Mouse (Mus musculus) CD8-positive naive resting alpha-beta T cell, adult 2 months (primary cell): ENCODE measurements around the gene Aldh4a1.
A peak's percentile ranks its signal among the peaks of the same experiment; 100 is the strongest.

Experiments
- DNase-seq, 2 experiments: peaks; one replicate each; pipeline ENCODE4 v3.0.0; 2022; ENCODE audit warnings: low read depth in 2 of 2, low spot score in 2 of 2

The Aldh4a1 gene

DNA sequence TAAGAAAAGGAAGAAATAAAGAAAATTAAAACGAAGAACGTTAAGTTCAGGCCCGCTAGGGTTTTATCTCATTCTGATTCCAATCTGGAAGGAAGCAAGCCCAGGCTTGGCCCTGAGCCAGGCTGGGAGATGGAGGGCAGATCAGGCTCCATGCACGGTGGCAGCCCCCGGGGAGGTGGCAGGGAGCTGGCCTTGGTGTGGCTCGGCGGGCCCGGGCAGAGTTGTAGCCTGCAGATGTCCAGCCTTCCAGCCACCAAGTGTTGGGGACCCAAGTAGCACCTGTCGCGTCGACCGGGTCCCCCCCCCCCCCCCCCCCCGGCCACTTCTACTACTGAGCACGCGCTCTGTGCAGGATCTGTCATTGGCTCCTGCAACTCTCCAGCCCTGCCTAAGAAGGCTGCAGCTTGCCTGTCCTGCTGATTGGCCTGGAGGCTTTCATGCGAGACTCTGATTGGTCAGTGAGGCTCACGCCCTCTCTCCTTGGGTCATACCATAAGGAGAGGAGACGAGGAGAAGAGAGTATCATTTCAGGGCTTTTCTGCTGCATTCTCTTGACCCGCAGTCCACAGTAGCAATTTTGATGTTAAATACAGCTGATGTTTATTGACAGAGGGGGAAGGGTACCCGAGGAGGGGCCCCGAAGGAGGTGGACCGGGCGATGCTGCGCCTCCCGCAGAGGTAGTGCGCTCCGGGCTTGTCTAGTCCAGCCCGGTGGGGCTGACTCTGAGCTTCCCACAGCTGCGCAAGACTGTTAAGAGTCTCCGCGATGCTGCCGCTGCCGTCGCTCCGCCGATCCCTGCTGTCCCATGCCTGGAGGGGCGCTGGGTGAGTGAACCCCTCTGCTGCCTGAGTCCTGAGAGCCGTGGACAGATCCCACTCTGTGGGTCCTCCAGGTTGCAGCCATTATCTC lies at the start of gene Aldh4a1:
Aldh4a1 (plus strand) TSS at position 494 of the 910 bp plus-strand sequence.
- DNase-seq, result peak; percentile 80 to 81

DNA sequence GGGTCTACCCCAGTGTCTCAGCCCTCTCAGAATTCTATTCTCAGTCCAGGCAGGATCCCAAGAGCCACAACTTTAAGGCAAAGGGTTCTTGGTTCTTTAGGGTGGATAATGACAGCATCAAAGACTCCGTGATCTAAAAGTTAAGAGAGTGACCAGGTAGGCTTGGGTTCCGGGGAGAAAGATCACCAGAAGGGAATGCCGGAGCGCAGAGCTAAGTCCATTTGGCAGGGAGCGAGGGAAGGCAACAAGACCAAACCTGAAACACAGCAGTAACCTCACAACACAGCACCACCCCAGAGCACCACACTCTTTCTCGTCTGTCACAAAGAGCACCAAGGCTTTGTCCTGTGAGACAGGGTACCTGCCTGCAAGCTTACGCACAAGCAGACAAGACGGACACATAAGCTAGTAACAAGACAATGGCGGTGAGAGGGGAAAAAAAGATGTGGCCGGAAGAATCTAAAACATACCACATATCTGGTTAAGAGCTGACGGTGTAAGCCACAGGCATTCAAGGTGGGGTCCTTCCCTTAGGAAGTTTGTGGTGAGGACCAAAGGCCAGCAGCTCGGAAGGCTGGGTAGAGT lies 49.6 kb upstream of the Aldh4a1 start:
- DNase-seq, result no peak

DNA sequence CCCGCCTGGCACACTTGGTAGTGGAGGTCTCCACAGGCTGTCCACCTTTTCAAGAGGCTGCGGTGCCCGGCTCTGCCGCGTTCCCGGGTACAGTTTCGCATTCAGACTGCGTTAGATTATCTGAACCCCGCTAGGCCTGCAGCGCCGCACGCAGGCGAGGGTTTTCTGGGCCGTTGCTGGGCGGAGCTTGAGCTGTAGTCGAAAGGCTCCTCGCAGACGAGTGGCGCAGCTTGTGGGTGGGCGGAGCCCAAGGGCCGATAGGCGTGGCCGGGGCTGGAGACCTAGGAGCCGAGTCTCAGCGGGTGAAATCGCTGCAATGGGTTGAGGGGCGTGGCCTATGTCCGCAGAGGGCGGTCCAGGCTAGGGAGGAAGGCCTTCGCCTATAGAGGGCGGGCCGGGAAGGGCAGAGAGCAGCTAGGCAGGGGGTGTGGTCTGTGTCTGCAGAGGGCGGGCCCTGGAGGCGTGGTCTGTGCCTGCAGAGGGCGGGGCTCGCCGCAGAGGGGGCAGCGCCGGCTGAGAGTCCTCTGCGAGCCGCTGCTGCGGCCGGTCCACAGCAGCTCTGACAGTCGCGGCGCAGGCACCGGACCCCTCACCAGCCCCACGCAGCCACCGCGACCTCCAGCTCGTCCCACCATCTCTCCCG lies 48.4 kb upstream of the Aldh4a1 start:
- DNase-seq, result peak; percentile 98 to 99

DNA sequence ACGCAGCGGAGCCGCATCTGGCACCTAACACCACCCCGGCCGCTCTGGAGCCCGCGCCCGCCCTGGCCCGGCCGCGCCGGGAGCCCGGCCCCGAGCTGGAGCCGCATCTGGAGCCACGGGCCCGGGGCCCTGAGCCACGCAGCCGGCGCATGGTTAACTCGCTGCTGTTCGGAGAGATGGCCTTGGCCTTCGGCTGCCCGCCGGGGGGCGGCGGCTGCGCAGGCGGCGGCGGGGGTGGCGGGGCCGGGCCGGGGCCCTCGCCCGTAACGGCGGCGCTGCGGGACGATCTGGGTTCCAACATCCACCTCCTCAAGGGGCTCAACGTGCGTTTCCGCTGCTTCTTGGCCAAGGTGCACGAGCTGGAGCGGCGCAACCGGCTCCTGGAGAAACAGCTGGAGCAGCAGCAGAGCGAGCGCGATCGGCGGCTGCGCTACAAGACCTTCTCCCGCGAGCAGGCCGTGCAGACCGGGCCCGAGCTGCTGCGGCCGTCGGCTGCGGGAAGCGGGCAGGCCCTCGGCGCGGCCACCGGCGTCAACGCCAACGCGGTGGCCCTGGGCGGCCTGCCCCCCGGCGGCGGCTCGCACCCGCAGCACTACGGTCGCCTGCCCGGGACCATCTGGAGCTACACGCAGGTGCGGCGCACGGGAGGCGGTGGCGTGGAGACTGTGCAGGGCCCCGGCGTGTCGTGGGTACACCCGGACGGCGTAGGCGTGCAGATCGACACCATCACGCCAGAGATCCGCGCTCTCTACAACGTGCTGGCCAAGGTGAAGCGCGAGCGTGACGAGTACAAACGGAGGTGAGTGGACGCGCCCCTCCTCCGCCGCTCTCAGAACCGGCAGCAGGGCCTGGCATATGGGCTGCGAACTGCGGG lies 47.6 kb upstream of the Aldh4a1 start:
- DNase-seq, result peak in 1 of 2 experiments; percentile 40

DNA sequence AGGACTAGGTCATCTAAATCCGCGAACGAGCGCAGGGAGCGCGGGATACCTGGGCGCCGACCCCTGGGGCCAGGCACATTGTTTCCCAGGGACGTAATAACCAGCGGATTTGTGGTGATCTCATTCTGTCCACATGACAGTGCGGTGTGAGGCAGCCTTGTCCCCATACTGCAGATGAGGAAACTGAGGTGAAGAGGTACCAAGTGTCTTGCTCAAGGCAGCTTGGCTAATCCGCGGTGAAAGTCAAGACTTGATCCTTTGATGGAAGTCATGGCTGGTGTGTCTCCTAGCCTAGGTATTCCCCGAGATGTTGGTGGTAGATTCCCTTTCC lies 47.0 kb upstream of the Aldh4a1 start:
- no peak for DNase-seq

DNA sequence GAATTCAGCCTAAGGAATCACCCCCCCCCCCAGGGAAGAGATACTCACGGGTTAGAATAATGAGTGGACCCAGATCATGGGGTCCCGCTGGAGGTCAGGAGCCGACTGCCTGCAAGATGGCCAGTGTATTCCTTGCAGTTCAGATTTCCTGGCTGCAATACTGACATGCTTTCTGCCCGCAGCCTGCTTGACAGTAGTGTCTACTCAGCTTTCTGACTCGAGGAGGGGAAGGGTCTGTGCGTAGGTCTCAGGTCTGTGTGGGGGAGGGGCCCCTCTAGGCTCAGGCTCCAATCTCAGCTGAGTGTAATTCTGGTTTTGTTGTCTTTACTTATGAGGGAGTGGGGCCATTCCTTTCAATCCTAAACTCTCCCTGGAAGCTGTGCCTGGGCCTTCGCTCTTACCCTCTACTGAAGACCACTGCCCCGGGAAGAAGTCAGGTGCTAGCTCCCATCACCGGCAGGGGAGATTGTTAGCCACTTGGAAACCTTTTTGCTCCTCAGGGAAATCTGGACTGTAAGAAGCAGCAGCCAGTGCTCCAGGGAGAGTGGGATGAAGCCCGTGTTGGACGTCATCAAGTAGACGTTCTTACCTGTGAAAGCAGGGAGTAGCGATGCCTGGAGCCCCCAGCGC lies 46.3 kb upstream of the Aldh4a1 start:
- DNase-seq, result no peak

DNA sequence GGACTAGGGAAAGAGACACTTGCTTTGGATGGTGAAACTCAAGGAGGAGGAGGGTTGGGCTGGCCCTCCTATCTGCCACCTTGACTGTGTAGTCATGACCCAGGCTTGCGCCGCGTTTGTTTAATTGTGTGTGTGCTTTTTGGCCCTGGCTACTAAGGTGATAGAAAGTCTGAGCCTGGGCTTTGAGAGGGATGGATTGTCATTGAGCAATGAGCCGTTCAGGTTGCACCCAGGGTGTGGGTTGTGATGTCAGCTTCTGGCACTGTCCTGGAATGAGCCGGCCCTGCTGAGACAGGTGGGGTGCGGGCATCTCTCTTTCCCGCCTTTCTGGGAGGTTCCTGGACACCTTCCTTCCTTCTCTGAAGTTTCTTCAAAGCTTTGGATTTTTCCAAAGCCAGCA lies 45.7 kb upstream of the Aldh4a1 start:
- DNase-seq, result no peak

DNA sequence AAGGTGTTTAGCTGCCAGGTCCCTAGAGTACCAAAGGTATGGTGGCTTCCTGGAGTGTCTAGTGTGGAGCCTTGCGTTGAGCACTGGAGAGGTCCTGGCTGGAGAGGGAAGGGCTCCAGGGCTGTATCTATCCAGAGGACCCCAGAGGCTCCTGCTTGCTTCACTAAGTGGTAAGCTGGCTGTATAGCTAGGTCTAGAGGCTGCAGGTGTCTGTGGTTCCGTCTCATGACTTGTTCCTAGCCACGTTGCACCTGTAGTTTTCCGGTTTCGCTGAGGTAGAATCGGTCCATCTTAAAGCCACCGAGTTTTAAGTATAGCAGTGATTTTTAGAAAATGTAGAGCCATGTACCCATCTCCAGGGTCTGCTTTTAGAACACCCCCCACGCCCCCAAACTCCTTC lies 44.3 kb upstream of the Aldh4a1 start:
- no peak for DNase-seq

DNA sequence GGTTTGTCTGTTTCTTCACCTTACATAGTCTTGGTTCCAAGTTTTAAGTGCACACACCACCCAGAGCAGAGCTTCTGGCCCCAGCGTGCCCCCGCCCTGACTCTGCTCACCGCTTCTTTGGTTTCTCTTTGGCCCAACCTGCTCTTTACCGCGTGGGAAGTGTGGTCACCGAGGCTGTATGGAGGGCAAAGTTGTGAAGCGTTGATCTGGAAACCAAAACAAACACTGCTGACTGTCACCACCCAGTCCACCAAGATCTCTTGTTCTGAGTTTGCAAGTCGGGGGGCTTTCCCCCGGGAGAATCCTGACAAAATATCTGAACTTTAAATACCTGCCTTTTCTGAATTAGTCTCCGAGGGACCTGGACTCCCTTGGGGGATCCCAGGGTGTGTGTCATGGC lies 43.7 kb upstream of the Aldh4a1 start:
- peak; percentile 47 to 51 for DNase-seq

DNA sequence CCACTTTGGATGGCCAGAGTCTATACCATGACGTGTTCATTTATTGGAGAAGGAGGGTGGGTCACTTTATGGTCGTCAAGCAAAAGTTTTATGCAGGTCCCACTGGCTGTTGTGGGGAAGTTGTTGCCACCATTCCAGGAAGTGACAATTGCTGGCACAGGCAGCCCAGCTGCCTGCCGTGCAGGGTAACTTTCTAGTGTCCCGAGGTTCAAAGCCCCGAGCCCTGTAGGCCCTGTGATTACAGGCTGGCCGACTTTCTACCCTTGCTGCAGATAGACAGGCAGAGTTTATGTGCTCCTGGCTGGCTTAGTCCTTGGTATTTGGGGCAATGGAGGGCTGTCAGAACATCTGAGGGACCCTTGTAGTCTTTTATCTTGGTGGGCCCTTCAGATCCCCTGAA lies 43.2 kb upstream of the Aldh4a1 start:
- DNase-seq, result no peak

DNA sequence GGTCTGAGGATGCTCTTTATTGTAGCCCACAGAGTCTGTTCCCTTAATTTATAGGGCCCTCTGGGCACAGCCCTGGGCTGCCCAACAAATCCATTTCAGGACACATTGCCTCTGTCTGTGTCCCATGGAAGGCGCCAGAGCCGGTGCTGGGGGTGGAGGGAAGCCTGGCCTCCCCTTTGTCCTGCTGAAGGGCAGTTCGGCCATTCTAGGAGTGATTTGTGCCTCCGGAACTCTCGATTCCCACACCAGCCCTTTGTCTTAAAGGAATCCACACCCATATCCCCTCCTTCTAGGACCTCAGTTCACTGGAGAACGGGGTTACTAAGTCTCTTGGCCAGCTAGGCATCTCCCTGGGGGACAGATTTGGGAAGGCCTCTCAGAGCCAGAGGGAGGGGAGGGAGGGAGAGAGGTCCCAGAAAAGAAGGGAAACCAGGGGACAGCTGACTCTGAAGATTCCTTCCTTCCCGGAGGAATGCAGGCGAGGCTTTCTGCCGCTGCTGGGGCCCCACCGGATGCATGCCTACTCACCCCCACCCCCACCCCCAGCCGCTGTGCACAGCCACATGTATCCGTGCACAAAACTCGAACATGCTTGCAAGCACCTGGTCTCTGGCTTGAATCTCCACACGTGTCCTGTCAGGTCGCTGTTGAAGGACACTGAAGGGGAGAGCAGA lies 41.9 kb upstream of the Aldh4a1 start:
- DNase-seq, result no peak

DNA sequence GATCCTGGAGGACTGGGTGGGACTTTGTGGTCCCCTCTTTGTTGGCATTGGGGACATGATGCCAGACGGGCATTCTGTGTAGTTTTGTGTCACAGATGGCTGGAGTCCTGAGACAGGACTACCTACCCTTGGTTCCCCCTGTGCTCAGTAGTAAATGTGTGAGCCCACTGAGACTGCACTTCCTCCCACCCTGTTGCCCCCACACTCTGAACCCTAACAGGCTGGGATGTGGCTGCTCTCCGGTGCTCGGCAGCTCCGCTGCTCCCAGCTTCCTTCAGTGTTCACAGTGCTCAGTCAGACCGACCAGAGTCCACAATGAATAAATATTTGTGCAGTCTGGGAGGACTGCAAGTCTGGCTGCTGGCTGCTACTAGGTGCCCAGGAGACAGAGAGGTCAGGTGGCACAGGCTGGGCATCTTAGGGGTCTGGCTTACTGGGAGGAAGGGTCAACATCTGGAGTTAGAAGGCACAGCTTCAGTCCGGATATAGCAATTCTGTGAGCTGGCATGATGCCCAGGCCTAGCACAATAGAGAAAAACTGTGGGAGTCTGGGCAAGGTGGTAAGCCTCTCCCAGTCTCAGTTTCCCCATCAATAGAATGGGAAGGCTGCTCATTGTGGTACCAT lies 41.1 kb upstream of the Aldh4a1 start:
- DNase-seq, result no peak

DNA sequence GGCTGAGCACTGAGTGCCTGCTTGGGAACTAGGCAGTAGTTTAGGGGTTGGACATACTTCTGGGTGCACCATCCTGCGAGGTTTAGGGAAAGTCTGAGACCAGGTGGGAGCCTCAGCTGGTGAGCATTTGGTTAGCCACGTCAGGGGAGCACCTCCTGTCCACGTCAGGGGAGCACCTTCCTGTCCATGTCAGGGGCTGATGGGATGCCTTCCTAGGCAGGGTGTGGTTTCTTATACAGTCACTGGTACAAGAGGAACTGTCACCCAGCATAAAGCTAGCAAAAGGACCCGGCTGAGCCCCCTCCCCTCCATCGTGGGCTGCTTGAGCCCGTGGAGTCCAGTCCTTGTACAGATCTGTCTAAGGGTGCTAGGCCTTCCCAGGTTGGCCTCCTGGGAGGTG lies 40.3 kb upstream of the Aldh4a1 start:
- no peak for DNase-seq

DNA sequence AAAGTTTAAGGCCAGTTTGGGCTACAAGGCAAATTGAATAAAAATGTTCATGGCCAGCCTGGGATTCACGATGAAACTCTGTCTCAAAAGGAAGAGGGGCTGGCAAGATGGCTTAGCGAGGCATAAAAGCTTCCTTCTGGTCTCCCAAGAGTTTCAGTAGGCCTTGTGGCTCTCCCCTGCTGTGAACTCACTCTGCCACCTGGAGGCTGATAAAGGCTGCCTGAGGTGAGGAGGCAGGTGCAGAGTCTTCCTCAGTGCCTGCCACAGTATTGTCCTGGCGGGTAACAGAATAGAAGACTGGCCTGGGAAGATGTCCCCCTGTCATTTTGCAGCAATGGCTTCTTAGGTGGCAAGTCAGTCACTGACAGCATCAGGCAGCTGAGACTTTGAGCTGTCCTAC lies 39.8 kb upstream of the Aldh4a1 start:
- no peak for DNase-seq

DNA sequence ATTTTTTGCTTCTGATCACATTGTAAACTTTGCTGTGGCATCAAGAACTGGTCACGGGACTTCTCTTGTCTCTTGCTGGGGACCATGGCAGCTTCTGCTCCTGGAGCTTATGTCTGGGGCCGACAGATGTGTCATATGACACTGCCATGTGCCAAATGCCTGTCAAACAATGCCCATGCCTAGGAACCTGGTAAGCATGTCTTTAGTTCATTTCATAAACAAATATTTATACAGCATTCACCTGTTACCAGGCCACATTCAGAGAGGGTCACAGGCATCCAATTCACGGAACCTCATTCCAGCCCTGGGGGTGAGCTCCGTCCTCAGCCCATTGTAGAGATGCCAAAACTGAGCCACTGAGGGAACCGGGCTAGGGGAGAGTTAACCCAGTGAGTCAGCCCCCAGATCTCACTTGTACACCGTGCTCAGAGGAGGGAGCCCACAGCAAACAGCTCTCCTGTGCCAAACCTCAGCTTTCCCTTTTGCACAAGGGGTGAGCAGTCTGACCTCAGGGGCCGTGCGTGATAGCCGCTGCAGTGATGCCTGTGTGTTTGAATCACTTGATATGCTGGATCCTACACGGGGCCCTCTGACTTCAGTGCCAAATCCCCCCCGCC lies 38.9 kb upstream of the Aldh4a1 start:
- no peak for DNase-seq

DNA sequence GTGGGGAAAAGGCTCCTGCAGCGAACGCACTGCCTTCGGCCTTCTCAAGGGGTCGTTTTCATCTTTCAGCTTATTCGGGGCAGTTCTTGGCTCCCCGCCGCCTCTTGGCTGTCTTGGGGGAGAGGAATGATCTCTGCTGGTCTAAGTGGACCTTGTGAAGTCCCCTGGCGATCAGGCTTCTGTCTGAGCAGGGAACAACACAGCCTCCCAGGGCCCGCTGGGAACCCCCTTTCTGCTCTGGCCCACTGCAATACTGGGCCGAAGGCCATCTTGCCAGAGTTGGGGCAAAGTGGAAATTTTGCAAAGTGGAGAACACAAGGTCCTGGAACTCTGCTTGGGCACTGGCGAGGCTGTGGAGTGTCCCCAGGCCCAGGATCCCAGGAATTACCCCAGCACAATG lies 38.0 kb upstream of the Aldh4a1 start:
- no peak for DNase-seq

DNA sequence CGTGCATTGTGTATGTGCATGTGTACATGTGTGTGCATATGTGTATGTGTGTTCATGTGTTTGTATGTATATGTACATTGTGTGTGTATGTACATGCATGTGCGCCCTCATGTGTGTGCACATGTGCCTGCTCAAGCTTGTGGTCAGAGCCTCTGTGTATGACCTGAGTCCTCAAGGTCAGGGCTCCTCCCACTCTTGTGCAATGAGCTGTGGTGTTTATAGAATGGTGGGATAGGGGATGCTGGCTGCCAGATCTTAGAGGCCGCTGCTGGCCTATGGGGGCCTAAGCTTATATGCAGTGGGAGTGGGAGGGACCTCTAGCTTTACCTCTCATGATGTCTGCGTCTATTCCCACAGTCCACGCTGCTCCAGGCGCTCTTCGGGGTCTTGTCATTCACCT lies 37.0 kb upstream of the Aldh4a1 start:
- no peak for DNase-seq

DNA sequence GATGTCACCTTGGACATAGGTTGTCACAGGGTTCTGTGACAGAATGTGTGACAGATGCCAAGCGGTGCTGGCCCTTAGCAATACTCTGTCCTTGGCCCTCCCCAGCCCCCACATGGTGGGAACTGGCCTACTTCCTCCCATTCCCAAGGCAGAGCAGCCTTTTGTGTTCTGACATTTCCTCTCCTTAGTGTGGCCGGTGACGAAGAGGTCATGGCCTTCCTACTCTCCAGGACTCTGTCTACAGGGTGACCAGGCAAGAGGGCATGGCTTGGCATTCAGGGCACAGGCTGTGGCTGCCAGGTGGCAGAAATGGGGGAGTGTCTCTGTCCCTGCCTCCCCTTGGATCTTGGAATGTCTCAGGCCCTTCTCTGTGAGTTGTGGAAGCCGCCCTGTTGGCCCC lies 35.3 kb upstream of the Aldh4a1 start:
- no peak for DNase-seq

DNA sequence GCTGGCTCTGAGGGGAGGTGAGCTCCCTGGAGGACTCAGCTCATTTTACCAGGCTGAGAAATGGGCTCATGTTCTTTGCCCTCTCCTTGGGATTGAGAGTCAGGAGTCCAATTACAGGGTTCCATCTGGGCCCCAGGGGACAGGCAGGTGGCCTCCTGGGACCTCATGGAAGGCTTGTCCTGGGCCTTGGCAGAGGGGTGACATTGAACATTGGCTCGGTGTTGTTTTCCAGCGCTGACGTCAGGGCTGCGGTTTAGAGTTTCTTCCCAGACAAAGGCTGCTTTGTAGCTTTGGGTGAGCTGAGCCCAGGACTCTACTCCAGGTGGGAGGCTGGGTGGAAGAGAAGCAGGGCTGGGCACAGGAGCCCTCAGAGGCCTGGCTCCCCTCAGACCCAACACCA lies 34.9 kb upstream of the Aldh4a1 start:
- no peak for DNase-seq
